Mouse (Mus musculus): Measurements from ENCODE around the gene Slc39a12. TPM values are rescaled to one million over a fixed set of nuclear protein-coding genes. Genes with fewer than 3 reads are reported as not detected.

Slc39a12 gene
- total RNA-seq, 2 experiments from 2014 or later, result 0.44 to 0.54 TPM

Other genes starting within 250 kb of the Slc39a12 start
- under 1 TPM; 0.10 to 0.17 TPM for gene Tmem236, start 213.8 kb upstream of the Slc39a12 start, total RNA-seq (2021)
- gene Mrc1, start 158.9 kb upstream of the Slc39a12 start, total RNA-seq (2021), result 10 to 100 TPM; 10.1 to 13.1 TPM
- gene Cacnb2, start 214.8 kb downstream of the Slc39a12 start, total RNA-seq (2021), result under 1 TPM; 0.25 to 0.38 TPM